Mouse (Mus musculus) ES-Bruce4 (cell line): ENCODE data around the gene Polr3gl. TPM values are rescaled to one million over a fixed set of nuclear protein-coding genes. Genes with fewer than 3 reads are reported as not detected.

ENCODE experiments used
- H3K27ac ChIP-seq: 2 replicates; pipeline ENCODE4 v1.5.1; 2012; ENCODE audit warnings: low read length, inconsistent platforms; ENCODE audit not compliant: insufficient read depth
- H3K27me3 ChIP-seq: 2 replicates; pipeline ENCODE4 v1.6.1; 2012; ENCODE audit warnings: mild to moderate bottlenecking, low read length, inconsistent platforms; ENCODE audit not compliant: control insufficient read depth, poor library complexity, insufficient read depth, severe bottlenecking
- H3K36me3 ChIP-seq: 2 replicates; pipeline ENCODE4 v1.6.1; 2012; ENCODE audit warnings: inconsistent platforms, mild to moderate bottlenecking, low read length, moderate library complexity; ENCODE audit not compliant: control insufficient read depth, poor library complexity, insufficient read depth, severe bottlenecking
- H3K4me1 ChIP-seq: one replicate; pipeline ENCODE4 v1.8.1; 2011; ENCODE audit warnings: low read length; ENCODE audit not compliant: control insufficient read depth, insufficient read depth
- H3K4me3 ChIP-seq: 2 replicates; pipeline ENCODE4 v1.5.1; 2011; ENCODE audit warnings: low read depth, mild to moderate bottlenecking, low read length
- H3K9ac ChIP-seq: 2 replicates; pipeline ENCODE4 v1.6.1; 2012; ENCODE audit warnings: low read depth, mild to moderate bottlenecking, inconsistent platforms; ENCODE audit not compliant: poor library complexity, severe bottlenecking
- H3K9me3 ChIP-seq: replicated peaks from 2 replicates; pipeline ENCODE4 v1.6.1; 2012; ENCODE audit warnings: mild to moderate bottlenecking, low read length, inconsistent platforms; ENCODE audit not compliant: control insufficient read depth, poor library complexity, insufficient read depth, severe bottlenecking
- CTCF ChIP-seq: IDR thresholded peaks from one replicate; pipeline ENCODE4 v1.8.1; 2011; ENCODE audit warnings: low read depth, low read length
- EP300 ChIP-seq: IDR thresholded peaks from 2 replicates; pipeline ENCODE4 v1.6.1; 2011; ENCODE audit warnings: low read depth, low read length; ENCODE audit not compliant: insufficient read depth
- POLR2A ChIP-seq: IDR thresholded peaks from one replicate; pipeline ENCODE4 v1.8.1; 2011; ENCODE audit warnings: low read length; ENCODE audit not compliant: insufficient read depth
- polyA plus RNA-seq: library from polyadenylated mRNA; stranded (reverse); fragments of >200 nt; gene quantifications from 2 replicates; pipeline ENCODE4 v1.2.4, GENCODE M21; 2011; ENCODE audit warnings: low read depth; ENCODE audit not compliant: missing spikeins, insufficient read depth, insufficient read length

Gene Polr3gl
- polyA plus RNA-seq, 1 experiment, result 16.2 TPM

- Histone ChIP-seq H3K9ac (no peak overlapping the region), H3K36me3 (no peaks in the 10 kb centered on the region), H3K4me3 (no peak overlapping the region), H3K27ac (no peak overlapping the region), H3K9me3 (no peaks in the 10 kb centered on the region), H3K4me1 (no peaks in the 10 kb centered on the region), H3K27me3 (no peaks in the 10 kb centered on the region)
- TF ChIP-seq POLR2A, result no peak
- TF ChIP-seq CTCF, result no peak
- no peak for TF ChIP-seq EP300
Measured at GRCm38 (mm10) chr3:96603311-96603710, 9.3 kb upstream of the Polr3gl start.

- no peaks in the 10 kb centered on the region for H3K27me3 ChIP-seq
- H3K36me3 ChIP-seq, result no peaks in the 10 kb centered on the region
- H3K9ac ChIP-seq, result no peak overlapping the region
- H3K4me3 ChIP-seq, result no peak overlapping the region
- H3K27ac ChIP-seq, result no peak overlapping the region
- no peaks in the 10 kb centered on the region for H3K9me3 ChIP-seq
- TF ChIP-seq POLR2A, result no peak
- TF ChIP-seq EP300, result no peak
- no peak for TF ChIP-seq CTCF
- no peaks in the 10 kb centered on the region for H3K4me1 ChIP-seq
Measured at GRCm38 (mm10) chr3:96602704-96603084, 8.7 kb upstream of the Polr3gl start.

- Histone ChIP-seq H3K9me3 (no peaks in the 10 kb centered on the region), H3K27me3 (no peaks in the 10 kb centered on the region), H3K27ac (no peak overlapping the region), H3K4me1 (no peaks in the 10 kb centered on the region), H3K9ac (no peak overlapping the region), H3K4me3 (no peak overlapping the region), H3K36me3 (no peaks in the 10 kb centered on the region)
- TF ChIP-seq CTCF (no peak), POLR2A (no peak), EP300 (no peak)
Measured at GRCm38 (mm10) chr3:96601941-96602703, 8.1 kb upstream of the Polr3gl start.

GRCm38 (mm10) chr3:96601251-96601787 is 7.3 kb upstream of the Polr3gl start:
- no peak overlapping the region for H3K27ac ChIP-seq
- H3K36me3 ChIP-seq, result no peaks in the 10 kb centered on the region
- H3K4me1 ChIP-seq, result no peaks in the 10 kb centered on the region
- H3K27me3 ChIP-seq, result no peaks in the 10 kb centered on the region
- no peaks in the 10 kb centered on the region for H3K9me3 ChIP-seq
- peak overlapping the region; percentile 59 for H3K4me3 ChIP-seq
- TF ChIP-seq CTCF, result no peak
- TF ChIP-seq POLR2A, result no peak
- no peak for TF ChIP-seq EP300
- 0 out of 2 replicates have a peak overlapping the region, but pooled peaks have one; percentile 17 for H3K9ac ChIP-seq

GRCm38 (mm10) chr3:96600639-96601250 is 6.8 kb upstream of the Polr3gl start, which contains the start of gene Lix1l:
TSS of gene Lix1l (plus strand) at chr3:96601149.
- H3K9ac ChIP-seq, result 0 out of 2 replicates have a peak within 1 kb of the TSS, but pooled peaks have one; percentile 17
- H3K36me3 ChIP-seq, result no peaks in the 10 kb centered on the region
- no peaks in the 10 kb centered on the region for H3K27me3 ChIP-seq
- TF ChIP-seq POLR2A, result no peak
- no peak for TF ChIP-seq CTCF
- TF ChIP-seq EP300, result no peak
- no peaks in the 10 kb centered on the region for H3K4me1 ChIP-seq
- H3K27ac ChIP-seq, result no peak within 1 kb of the TSS
- no peaks in the 10 kb centered on the region for H3K9me3 ChIP-seq
- H3K4me3 ChIP-seq, result peak within 1 kb of the TSS; percentile 59

GRCm38 (mm10) chr3:96599411-96599810 is 5.4 kb upstream of the Polr3gl start:
- no peaks in the 10 kb centered on the region for H3K9me3 ChIP-seq
- H3K4me1 ChIP-seq, result no peaks in the 10 kb centered on the region
- H3K27ac ChIP-seq, result no peak overlapping the region
- no peaks in the 10 kb centered on the region for H3K36me3 ChIP-seq
- H3K27me3 ChIP-seq, result no peaks in the 10 kb centered on the region
- TF ChIP-seq CTCF (no peak), EP300 (no peak), POLR2A (no peak)
- no peak overlapping the region for H3K9ac ChIP-seq
- no peak overlapping the region for H3K4me3 ChIP-seq
